Mouse (Mus musculus) testis, postnatal 14 days (tissue): ENCODE data around the gene Gcnt2.
"Not testable (repeated sequence)": the region's sequence is repeated elsewhere in the genome, so short reads cannot be mapped to it uniquely, and the experiment has no call there.

Experiments used
- DNase-seq: peaks from one replicate; pipeline ENCODE4 v3.0.0; 2021; ENCODE audit warnings: low spot score

Gcnt2 gene

GRCm38 (mm10) chr13:40943936-40944335, 84.4 kb downstream of the Gcnt2 start:
- no peak for DNase-seq

- DNase-seq: no peak
These were observed 84.8 kb downstream of the Gcnt2 start for GRCm38 (mm10) chr13:40944346-40944745.

GRCm38 (mm10) chr13:40946513-40946912, 87.0 kb downstream of the Gcnt2 start:
- no peak for DNase-seq

GRCm38 (mm10) chr13:40947538-40948205, 88.1 kb downstream of the Gcnt2 start:
- DNase-seq: no peak

GRCm38 (mm10) chr13:40951386-40951976, 91.9 kb downstream of the Gcnt2 start:
- no peak for DNase-seq

- DNase-seq: no peak
These were observed 93.7 kb downstream of the Gcnt2 start for GRCm38 (mm10) chr13:40953231-40953630.

- DNase-seq: no peak
These were observed 96.2 kb downstream of the Gcnt2 start for GRCm38 (mm10) chr13:40955773-40956172.

- DNase-seq: no peak
These were observed 108.1 kb downstream of the Gcnt2 start for GRCm38 (mm10) chr13:40967609-40968008.

GRCm38 (mm10) chr13:40968564-40968963, 109.0 kb downstream of the Gcnt2 start:
- DNase-seq: no peak

GRCm38 (mm10) chr13:40969761-40970390, 110.3 kb downstream of the Gcnt2 start:
- no peak for DNase-seq

GRCm38 (mm10) chr13:40971261-40971660, 111.7 kb downstream of the Gcnt2 start:
- DNase-seq: no peak

GRCm38 (mm10) chr13:40971831-40972230, 112.3 kb downstream of the Gcnt2 start:
- no peak for DNase-seq

- DNase-seq: no peak
These were observed 113.4 kb downstream of the Gcnt2 start for GRCm38 (mm10) chr13:40972976-40973375.

- DNase-seq: peak; percentile 38
These were observed 118.1 kb downstream of the Gcnt2 start for GRCm38 (mm10) chr13:40977609-40978008.

GRCm38 (mm10) chr13:40978652-40979051, 119.1 kb downstream of the Gcnt2 start:
- no peak for DNase-seq

- DNase-seq: no peak
These were observed 119.8 kb downstream of the Gcnt2 start for GRCm38 (mm10) chr13:40979321-40979720.

GRCm38 (mm10) chr13:40982759-40983158, 123.2 kb downstream of the Gcnt2 start:
- no peak for DNase-seq

- no peak for DNase-seq
These were observed 126.5 kb downstream of the Gcnt2 start for GRCm38 (mm10) chr13:40986081-40986480.

- not testable (repeated sequence) for DNase-seq
These were observed 128.2 kb downstream of the Gcnt2 start for GRCm38 (mm10) chr13:40987608-40988303.

- DNase-seq: no peak
These were observed 128.9 kb downstream of the Gcnt2 start for GRCm38 (mm10) chr13:40988418-40988817.

GRCm38 (mm10) chr13:40994487-40995263, 135.1 kb downstream of the Gcnt2 start:
- no peak for DNase-seq

- DNase-seq: not testable (repeated sequence)
These were observed 139.0 kb downstream of the Gcnt2 start for GRCm38 (mm10) chr13:40998537-40998936.
